Mouse (Mus musculus) E14TG2a.4 (cell line): ENCODE measurements around the gene BC049715.

Experiments
- H3K27me3 ChIP-seq: 2 replicates; pipeline ENCODE4 v1.6.1; 2014; ENCODE audit warnings: low read length, control low read depth; ENCODE audit not compliant: insufficient read depth
- H3K36me3 ChIP-seq: 2 replicates; pipeline ENCODE4 v1.6.1; 2014; ENCODE audit warnings: low read length, control low read depth; ENCODE audit not compliant: insufficient read depth
- H3K4me1 ChIP-seq: replicated peaks from 2 replicates; pipeline ENCODE4 v1.6.1; 2014; ENCODE audit warnings: low read depth, low read length, control low read depth
- H3K4me3 ChIP-seq: replicated peaks from 2 replicates; pipeline ENCODE4 v1.5.1; 2014; ENCODE audit warnings: mild to moderate bottlenecking, low read length
- H3K9me3 ChIP-seq: 2 replicates; pipeline ENCODE4 v1.6.1; 2014; ENCODE audit warnings: low read length, control low read depth
- CTCF ChIP-seq: conservative IDR thresholded peaks from 2 replicates; pipeline ENCODE4 v1.5.1; 2014; ENCODE audit warnings: low read length
- NANOG ChIP-seq: IDR thresholded peaks from 2 replicates; pipeline ENCODE4 v1.6.1; 2014; ENCODE audit warnings: borderline replicate concordance, low read length, mixed read lengths
- POU5F1 ChIP-seq: IDR thresholded peaks from 2 replicates; pipeline ENCODE4 v1.6.1; 2014; ENCODE audit warnings: low read length, borderline replicate concordance

BC049715 gene

GRCm38 (mm10) chr6:136858420-136858819 lies 31.0 kb downstream of the BC049715 start:
- TF ChIP-seq NANOG (no peak), CTCF (no peak), POU5F1 (no peak)
- Histone ChIP-seq H3K27me3 (peaks cover 14% of the 10 kb centered on the region; the same call in 1 of the 2 replicates), H3K4me3 (no peak overlapping the region), H3K36me3 (no peaks in the 10 kb centered on the region), H3K9me3 (no peaks in the 10 kb centered on the region), H3K4me1 (peaks cover 14% of the 10 kb centered on the region)

GRCm38 (mm10) chr6:136861020-136861419 lies 33.6 kb downstream of the BC049715 start:
- no peaks in the 10 kb centered on the region for H3K36me3 ChIP-seq
- H3K27me3 ChIP-seq: peaks cover 14% of the 10 kb centered on the region; the same call in 1 of the 2 replicates
- H3K4me1 ChIP-seq: peaks cover 12% of the 10 kb centered on the region
- no peaks in the 10 kb centered on the region for H3K9me3 ChIP-seq
- TF ChIP-seq NANOG (no peak), POU5F1 (no peak), CTCF (peak; percentile 35)
- no peak overlapping the region for H3K4me3 ChIP-seq

GRCm38 (mm10) chr6:136865360-136865759 lies 37.9 kb downstream of the BC049715 start:
- peaks cover under 1% of the 10 kb centered on the region; the same call in 1 of the 2 replicates for H3K27me3 ChIP-seq
- no peaks in the 10 kb centered on the region for H3K4me1 ChIP-seq
- no peak overlapping the region for H3K4me3 ChIP-seq
- H3K9me3 ChIP-seq: no peaks in the 10 kb centered on the region
- no peaks in the 10 kb centered on the region for H3K36me3 ChIP-seq
- TF ChIP-seq NANOG: no peak
- no peak for TF ChIP-seq CTCF
- TF ChIP-seq POU5F1: no peak

- H3K36me3 ChIP-seq: no peaks in the 10 kb centered on the region
- no peaks in the 10 kb centered on the region for H3K27me3 ChIP-seq
- no peak for TF ChIP-seq CTCF
- no peak for TF ChIP-seq NANOG
- no peak overlapping the region for H3K4me3 ChIP-seq
- no peaks in the 10 kb centered on the region for H3K4me1 ChIP-seq
- no peaks in the 10 kb centered on the region for H3K9me3 ChIP-seq
These were observed 38.7 kb downstream of the BC049715 start for GRCm38 (mm10) chr6:136866150-136866549.

- no peaks in the 10 kb centered on the region for H3K27me3 ChIP-seq
- H3K4me3 ChIP-seq: no peak overlapping the region
- H3K36me3 ChIP-seq: no peaks in the 10 kb centered on the region
- H3K4me1 ChIP-seq: no peaks in the 10 kb centered on the region
- no peak for TF ChIP-seq POU5F1
- no peak for TF ChIP-seq NANOG
- TF ChIP-seq CTCF: no peak
- H3K9me3 ChIP-seq: no peaks in the 10 kb centered on the region
These were observed 41.5 kb downstream of the BC049715 start for GRCm38 (mm10) chr6:136868921-136869320.

GRCm38 (mm10) chr6:136874599-136874998 lies 47.2 kb downstream of the BC049715 start:
- no peaks in the 10 kb centered on the region for H3K36me3 ChIP-seq
- H3K4me3 ChIP-seq: no peak overlapping the region
- H3K4me1 ChIP-seq: 0 out of 2 replicates have a peak, but pooled peaks cover 2% of the 10 kb centered on the region
- H3K27me3 ChIP-seq: peaks cover 6% of the 10 kb centered on the region; the same call in 1 of the 2 replicates
- no peaks in the 10 kb centered on the region for H3K9me3 ChIP-seq
- TF ChIP-seq POU5F1 (no peak), CTCF (no peak), NANOG (no peak)

GRCm38 (mm10) chr6:136875670-136876069 lies 48.2 kb downstream of the BC049715 start, which contains the start of gene Mgp:
Mgp (minus strand) TSS chr6:136875823.
- 0 out of 2 replicates have a peak, but pooled peaks cover 2% of the 10 kb centered on the region for H3K4me1 ChIP-seq
- H3K9me3 ChIP-seq: no peaks in the 10 kb centered on the region
- TF ChIP-seq NANOG: no peak
- no peak for TF ChIP-seq POU5F1
- TF ChIP-seq CTCF: no peak
- no peaks in the 10 kb centered on the region for H3K36me3 ChIP-seq
- H3K27me3 ChIP-seq: peaks cover 6% of the 10 kb centered on the region; the same call in 1 of the 2 replicates
- H3K4me3 ChIP-seq: no peak within 1 kb of the TSS

GRCm38 (mm10) chr6:136881678-136882077 lies 54.3 kb downstream of the BC049715 start:
- no peak overlapping the region for H3K4me3 ChIP-seq
- H3K4me1 ChIP-seq: no peaks in the 10 kb centered on the region
- H3K36me3 ChIP-seq: no peaks in the 10 kb centered on the region
- TF ChIP-seq CTCF: no peak
- H3K9me3 ChIP-seq: no peaks in the 10 kb centered on the region
- H3K27me3 ChIP-seq: no peaks in the 10 kb centered on the region

- H3K36me3 ChIP-seq: no peaks in the 10 kb centered on the region
- TF ChIP-seq POU5F1 (no peak), NANOG (no peak), CTCF (no peak)
- H3K27me3 ChIP-seq: no peaks in the 10 kb centered on the region
- H3K4me3 ChIP-seq: no peak overlapping the region
- H3K9me3 ChIP-seq: no peaks in the 10 kb centered on the region
- no peaks in the 10 kb centered on the region for H3K4me1 ChIP-seq
These were observed 56.0 kb downstream of the BC049715 start for GRCm38 (mm10) chr6:136883431-136883915.
